Mouse (Mus musculus) 3T3-L1 (cell line): ENCODE results near the gene Ppp1r1b.
A peak's percentile ranks its signal among the peaks of the same experiment; 100 is the strongest.

ENCODE experiments used
- DNase-seq: peaks from one replicate; pipeline ENCODE4 v3.0.0-alpha.2; 2015; ENCODE audit warnings: low read depth, low spot score

Ppp1r1b gene

DNA sequence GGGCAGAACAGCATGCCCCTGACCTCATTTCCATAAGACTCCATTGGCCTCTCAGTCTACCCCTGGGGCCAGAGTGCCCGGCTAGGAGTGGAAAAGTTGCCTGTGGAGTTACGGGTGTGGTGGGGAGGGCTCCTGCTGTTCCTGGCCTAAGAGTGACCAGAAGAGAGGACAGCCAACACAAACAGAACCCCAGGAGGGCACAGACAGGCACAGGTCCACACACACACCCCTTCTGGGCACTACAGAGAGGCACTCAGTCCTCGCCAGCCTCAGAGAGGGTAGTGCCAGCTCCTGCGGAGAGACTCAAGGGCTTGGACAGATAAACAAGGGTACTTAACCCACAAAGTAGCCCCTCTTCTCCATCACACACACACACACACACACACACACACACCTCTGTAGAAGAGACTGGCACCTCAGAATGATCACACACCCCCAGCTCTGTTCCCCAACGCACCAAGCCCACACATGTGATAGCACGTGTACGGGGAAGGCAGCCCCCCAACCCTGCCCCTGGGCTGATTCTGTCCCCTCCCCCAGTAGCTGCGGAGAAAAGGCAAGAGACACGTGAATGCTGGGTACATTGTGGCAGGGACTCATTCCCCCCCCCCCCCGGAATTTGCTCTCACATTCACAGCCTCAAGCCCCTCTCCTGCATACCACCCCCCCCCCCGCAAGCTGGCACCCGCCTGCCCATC is 670 bp upstream of the Ppp1r1b start:
- no peak for DNase-seq

DNA sequence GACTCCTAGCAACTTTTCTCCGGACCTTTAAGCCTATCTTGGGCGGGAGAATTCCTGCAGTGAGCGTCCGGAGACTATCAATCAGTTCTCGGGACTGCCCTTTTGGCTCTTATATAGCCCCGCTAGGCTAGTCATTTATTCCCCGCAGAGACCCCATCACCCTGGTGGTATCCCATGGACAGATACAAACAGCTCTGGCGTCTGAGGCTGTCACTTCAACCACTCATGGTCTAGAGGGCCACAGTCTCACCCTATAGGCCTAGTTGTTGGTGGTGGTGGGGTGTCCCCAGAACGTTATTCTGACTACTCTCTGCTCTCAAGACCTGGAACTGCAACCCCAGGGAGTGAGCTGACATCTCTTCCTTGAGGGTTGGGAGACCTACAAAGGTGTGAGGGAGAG is 1.1 kb downstream of the Ppp1r1b start:
- DNase-seq = no peak

DNA sequence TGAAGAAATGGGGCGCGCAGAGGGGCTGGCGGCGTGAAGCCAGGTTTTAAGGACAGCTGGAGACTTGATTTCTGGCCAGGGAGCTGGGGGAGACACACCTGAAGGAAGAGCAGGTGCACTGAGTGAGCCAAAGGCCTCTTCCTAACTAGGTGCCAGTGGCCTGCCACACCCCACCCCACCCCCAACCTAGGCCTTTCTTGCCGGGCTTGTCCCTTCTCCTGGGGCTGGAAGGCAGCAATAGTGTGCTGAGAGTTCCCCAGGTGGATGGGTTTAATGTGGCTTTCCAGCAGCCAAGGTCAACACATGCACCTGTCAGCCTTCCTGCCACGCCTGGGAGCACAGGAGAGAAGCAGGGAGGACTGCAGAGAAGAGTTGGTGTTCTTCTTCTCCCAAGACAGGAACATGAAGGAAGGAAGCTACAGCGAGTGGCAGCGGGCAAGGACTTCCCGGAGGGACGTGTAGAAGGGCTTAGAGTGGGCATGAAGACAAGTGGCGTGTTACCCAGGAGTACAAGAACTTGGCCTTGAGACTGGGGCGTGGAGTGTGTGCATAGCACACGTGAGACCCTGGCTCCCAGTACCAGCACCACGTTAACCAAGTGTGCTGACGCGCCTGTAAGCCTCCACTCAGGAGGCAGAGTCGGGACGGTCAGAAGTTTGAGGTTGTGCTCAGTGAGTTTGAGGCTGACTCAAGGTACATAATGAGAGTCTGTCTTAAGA is 4.2 kb downstream of the Ppp1r1b start:
- no peak for DNase-seq

DNA sequence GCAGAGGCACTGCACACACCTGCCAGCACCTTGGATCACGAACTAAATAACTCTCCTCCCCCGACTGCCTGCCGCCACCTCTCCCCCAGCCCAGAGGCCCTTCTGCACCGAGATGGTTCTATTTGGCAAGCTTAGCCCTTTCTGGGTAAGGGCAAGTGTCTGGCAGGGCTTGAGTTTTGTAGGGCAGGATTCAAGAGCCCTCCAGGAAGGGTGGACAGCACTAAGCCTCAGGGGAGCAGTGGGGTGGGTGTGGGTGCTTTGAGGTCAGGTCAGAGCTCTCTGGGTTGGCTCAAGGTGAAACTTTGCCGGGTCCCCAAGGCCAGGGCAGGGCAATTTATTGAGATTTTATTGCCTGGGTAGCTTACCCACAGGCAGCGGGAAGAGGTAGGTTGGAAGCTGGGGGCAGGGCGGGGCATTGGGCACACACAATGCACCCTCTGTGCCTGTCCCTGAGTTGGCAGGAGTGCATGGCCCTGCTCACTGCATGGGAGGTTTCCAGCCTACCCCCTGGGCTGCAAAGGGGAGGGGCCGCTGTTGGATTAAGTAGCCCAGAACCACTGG is 5.5 kb downstream of the Ppp1r1b start:
- no peak for DNase-seq

DNA sequence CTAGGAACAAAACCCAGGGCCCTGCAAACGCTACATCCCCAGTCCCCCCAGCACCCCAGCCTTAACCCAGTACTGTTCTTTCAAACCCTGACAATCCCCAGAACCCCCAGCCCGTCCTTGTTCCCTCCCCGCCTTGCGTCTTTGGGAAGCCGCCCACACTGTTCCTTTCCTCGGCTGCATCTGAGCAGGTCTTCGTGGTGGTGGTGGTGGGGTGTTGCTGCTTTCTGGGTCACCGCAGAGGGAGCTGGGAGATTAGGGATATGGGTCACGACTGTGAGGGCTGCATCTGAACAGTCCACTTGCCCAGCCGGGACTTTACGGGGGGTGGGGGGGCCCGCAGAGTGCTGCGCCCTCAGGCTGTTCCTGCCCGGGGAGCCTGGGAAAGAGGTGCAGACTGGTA is 6.2 kb downstream of the Ppp1r1b start:
- no peak for DNase-seq

DNA sequence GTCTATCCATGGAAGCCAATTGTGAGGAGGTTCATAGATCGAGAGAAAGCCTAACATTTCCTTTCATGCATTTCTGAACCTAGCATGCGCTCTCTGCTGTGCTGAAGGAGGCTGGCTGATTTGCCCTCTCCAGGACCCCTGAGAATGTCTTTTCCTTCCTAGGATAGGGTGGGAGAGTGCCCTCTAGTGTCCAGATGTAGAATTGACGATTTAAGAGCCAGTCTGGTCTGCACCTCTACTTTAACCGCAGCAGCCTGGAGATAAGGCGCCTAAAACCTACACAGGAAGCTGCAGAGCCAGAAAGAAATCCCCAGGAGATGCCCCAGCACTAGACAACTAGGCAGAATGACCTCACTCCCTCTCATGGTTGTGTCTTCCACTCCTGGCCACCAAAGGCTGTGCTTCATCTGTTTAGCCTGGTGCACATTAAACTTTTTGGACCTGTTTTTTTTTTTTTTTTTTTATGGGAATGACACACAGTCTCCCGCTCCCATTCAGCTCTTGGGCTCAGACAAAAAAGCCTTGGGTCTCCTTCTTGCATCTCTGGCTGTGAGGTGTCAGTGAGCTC is 7.6 kb downstream of the Ppp1r1b start:
- peak; percentile 91 for DNase-seq

DNA sequence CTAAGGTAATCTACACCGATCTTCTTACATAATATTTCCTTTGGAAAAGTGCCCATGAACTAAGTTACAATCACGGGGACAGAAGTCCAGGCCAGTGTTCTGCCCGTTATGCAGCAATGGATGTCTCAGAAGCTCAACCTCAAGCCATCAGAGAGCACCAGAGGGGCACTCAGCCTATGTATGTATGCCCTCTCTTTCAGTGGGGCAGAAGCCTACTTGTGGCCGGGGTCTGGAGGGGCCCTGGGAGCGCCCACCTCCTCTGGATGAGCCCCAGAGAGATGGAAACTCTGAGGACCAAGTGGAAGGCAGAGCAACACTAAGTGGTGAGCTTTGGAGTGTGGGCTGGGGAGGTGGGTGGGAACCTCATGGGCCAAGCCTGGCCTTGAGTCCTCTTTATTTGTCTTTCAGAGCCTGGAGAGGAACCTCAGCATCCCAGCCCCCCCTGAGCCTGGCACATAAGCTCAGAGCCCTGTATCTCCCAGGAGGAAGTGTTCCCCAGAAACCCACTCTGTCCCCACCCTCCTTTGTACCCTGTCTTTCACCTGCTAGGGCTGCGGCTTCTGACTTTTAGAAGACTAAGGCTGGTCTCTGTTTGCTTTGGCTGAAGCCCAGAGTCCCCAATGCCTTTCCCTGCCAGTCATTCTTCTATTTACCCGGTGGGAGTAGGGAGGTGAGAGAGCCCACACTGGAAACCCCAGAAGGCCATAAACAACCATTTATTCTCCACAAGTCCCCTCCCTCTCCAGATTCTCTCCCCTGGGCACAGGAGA is 8.6 kb downstream of the Ppp1r1b start:
- no peak for DNase-seq

DNA sequence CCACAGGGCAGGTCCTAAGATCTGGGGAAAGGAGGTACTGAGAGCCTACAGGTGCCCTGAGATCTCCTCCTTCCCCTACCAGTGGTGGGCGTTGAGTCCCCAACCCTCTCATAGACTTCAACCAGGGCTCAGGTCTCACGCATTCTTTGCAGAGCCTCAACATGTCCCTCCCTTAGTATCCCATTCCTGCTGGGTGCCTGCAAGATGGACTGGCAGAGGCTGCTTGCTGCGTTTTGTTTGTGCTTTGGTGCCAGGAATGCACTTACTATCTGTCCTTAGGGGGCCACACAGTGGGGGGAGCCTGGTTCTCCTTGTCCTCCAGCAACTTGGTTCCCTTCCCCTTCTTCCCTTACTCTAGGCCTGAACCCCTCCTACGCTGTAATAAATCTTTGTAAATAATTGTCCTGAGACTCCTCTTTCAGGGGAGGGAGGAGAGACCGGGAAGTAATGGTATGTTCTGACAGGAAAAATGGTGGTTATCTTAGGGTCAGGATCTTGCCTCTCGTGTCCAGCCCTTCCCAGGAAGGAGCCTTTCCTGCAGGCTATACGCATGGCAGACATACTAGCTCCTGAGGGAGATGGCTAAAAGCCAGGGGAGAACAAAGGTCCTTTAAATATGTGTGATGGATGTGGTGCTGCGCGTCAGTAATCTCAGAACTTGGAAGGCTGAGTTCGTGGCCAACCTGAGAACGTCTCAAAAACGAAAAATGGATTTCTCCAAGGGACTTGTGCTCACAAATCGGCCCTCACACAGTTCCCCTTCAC is 9.4 kb downstream of the Ppp1r1b start:
- no peak for DNase-seq

DNA sequence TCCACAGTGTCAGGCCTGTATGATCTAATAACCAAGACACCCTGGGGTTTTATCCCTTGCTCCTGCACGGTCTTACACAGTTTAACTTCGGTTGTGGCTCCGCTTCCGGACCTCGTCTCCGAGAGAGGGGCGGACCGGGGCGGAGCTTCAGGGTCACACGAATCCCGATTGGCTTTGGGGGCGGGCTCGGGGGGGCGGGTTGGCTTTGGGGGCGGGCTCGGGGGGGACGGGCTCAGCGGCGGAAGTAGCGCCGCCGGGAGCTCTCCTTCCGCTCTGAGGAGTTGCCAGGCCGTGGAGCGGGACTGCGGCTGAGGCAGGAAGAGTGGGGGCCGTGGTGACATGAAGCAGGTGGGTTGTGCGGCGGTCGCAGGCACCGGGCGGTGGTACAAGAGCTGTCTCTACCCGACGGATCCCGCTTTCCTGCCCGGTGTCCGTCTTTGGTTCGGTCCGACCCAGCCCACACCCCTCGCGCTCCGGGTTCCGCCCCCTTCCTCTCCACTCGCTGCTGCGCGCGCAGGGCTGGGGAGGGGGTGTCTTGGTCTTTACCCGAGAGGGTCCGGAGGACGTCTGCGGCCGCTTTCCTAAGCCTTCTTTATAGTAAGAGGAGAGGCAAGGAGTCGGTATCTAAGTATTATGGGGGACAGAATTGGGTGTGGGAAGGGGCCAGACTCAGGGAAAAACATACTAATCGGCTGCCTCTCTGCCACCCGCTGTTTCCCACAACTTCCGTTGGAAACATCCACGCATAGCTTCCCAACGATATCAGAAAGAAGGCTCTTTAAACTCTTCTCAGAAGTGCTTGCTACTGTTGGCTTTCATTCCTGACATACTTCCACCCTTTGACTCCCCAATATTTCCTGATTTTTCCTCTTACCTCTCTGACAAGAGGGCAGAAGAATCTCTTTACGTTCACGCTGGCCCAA is 10.2 kb downstream of the Ppp1r1b start, which contains the start of gene Stard3:
Gene Stard3 (plus strand): TSS at position 208 of the 923 bp plus-strand sequence.
- peak; percentile 93 for DNase-seq

DNA sequence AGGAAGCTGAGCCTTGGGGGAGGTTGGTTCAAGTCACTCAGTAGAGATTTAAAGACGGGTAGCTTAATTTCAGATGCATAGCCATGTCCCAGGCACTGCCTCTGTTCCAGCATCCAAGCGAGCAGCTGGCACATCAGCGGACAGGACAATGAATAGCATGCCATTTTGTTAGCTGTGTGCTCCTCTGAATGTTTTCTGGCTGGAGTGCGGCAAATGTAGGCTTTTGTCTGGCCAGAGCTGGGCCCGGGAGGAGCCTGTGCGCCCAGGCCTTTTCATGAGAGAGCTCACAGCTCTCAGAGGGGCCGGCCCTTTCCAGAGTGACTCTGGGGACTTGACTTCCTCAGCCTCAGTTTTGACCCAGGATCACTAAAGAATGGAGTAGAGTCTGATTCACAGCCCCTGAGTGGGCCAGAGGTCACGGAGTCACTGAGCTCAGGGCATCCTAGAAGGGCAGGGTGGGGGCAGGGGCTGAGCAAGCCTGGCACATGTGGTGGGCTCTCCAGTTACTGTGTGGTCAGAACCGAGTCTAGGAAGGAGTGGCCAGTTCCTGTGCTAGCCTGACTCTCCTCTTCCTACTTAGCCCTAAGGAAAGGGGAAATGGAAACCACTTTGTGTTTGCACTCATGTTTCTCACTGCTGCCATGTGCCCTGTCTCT is 12.8 kb downstream of the Ppp1r1b start:
- no peak for DNase-seq

DNA sequence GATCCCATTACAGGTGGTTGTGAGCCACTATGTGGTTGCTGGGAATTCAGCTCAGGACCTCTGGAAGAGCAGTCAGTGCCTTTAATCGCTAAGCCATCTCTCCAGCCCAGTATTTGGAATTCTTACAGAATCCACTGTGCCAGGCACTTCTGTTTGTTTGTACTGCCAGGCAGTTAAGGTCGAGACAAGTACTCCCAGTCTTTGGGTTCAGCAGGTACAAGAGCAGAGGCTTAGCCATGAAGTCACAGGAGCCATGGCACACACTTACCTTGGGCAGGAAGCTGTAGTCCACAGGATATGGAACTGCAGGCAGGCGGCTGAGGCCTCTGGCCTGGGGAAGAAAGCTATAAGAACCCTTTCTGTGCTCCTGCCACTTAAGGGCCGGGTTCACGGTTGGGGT is 15.6 kb downstream of the Ppp1r1b start:
- DNase-seq = no peak

DNA sequence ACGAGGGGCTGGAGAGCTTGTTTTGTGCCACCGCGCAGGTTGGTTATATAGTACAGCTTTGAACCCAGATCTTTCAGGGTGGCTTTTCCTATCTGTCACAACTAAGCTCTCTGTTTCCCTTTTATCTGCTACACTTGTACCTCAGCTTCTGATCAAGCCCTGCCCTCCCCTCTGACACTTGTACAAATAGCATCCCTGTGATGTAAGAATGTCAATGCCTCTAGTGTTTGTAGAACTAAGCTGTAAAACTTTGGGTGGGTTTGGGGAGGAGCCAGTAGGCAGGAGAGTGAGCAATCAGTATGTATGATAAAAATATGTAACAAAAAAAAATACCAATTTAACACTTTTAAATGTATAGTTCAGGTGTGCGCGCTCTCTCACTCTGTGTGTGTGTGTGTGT is 16.2 kb downstream of the Ppp1r1b start:
- DNase-seq = no peak

DNA sequence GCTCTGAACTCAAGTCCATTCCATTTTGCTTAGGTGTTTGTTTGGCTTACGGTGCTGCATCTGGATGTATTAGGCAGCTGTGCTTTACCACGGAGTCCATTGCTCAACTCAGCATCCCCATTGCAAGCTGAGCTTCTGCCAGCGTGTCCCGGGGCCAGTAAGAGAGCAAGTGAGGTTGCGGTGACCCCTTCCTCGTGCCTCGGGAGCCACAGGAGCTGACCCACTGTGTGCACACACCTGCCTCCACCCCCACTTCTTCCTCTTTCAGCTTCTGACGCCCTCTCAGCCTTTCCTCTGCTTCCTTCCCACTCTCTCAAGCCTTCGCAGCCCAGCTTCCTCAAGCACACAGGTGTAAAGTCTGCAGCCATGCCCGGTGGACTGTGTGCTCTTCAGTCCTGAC is 18.1 kb downstream of the Ppp1r1b start:
- DNase-seq = no peak

DNA sequence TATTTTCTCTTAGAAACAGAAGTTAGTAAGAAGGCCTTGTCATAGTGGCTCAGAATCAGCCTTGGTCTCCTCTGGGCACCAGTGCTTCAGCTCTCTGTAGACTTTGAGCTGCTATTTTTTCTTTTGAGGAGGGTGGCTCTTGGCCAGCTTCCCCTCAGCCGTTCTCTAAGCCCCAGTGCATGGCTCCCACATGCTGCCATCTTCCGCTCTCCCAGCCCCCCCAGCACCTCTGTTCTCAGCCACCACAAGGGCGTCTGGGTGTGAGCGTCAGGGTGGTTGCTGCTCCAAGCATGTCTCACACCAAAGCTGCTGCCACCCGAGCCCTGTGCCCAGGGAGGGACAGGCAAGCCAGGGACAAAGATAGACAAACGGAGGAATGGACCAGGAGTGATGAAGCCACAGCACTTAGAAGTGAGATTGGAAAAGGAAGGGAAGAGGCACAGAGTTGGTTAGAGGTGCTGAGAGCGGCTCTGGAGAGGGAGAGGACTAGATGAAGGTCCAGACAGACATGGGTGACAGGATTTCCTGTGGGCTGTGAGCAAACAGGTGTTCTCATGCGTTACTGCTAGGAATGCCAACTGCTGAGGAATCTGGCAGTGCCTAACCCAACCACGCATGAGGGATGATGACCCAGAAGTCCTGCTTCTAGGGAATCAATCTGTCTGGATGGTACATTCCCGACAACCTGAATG is 19.1 kb downstream of the Ppp1r1b start:
- DNase-seq = no peak

DNA sequence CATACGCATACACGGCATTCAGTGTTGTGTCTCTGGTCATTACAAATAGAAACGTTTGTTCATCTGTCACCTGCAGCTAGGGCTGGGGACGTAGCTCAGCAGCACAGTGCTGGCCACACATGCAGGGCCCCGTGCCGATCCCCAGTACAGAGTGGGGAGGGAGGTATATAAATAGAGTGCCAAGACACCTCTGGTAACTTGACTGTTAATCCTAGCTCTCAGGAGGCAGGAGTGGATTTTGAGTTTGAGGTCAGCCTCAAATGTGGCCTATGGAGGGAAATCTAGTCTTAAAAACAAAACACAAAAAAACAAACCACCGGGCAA is 19.6 kb downstream of the Ppp1r1b start:
- DNase-seq = no peak

DNA sequence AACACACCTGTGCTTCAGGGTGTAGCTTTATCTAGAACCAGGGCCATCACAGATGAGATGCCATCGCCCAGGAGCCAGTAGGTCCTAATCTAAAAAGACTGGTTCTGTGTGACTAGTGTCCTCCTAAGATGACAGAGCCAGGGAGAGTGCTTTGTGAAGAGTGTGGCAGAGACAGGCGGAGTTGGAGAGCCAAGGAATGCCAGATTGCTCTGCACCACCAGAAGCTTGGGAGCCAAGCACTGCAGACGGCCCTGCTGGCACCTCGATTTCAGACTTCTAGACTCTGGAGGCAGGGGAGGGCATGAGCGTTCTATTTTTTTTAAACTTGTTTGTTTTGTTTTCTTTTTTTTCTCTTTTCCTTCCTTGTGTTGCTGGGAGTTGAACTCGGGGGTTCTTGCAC is 21.1 kb downstream of the Ppp1r1b start:
- DNase-seq = no peak

DNA sequence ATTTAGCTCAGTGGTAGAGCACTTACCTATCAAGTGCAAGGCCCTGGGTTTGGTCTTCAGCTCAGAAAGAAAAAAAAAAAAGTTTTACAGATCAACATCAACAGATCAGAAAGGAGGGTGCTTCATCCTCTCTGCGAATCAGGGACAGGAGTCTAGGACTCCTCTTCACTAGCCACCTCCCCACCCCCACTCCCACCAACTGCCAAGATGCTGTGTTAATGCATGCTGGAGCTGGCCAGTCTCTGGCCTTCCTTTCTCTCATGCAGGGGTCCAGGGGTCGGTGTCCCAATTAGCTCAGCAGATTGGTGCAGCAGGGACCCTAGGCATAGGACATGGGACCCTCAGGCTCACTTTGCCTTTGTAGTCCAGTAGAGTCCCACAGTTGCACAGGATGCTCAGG is 22.4 kb downstream of the Ppp1r1b start:
- DNase-seq = no peak

DNA sequence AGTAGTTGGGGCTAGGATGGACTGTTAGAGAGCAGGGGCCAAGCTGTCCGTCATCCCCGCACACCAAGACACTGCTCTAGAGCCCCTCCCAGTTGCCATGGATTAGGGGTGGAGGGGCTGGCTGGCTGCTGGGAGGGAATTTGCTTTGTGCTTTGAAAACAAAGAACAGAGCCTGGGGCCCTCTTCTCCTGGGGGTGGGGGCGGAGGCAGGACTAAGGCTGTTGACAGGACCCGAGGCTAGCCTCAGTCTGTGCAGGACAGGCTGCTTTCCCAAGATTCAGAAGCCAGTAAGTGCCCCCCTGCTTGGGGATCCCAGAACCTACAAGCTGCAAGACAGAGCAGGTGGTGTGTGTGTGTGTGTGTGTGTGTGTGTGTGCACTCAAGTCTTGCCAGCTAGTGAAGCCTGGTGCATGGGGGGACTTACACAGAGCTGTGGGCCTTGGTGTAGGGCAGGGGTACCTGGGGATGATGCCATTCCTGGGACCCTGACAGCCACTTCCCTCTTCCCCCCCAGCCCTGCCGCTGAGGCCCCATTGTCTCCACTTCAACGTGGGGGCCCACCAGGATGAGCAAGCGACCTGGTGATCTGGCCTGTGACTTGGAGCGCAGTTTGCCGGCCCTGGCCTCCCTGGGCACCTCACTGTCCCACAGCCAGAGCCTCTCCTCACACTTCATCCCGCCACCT is 23.5 kb downstream of the Ppp1r1b start:
- no peak for DNase-seq

DNA sequence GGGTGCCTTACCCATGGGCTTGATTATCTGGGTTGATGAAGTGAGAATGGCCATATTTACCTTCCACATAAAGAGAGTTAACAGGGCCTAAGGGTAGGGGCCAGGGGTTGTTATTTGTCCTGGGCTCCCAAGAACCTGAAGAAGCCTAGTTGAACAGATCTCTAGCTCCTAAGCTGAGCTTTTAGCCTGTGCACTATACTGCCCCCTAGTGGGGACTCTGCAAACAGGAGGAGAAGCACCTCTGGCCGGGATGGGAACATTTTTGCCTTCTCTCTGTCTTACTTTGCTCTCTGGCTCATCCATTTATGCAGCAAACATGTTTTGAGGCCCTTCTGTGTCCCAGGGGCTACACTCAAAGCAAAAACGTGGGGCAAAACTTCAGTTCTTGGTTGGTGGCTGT is 24.2 kb downstream of the Ppp1r1b start:
- DNase-seq = peak; percentile 83
